Mouse (Mus musculus) left cerebral cortex, postnatal 25 days (tissue): ENCODE results near the gene Fshr. TPM values are rescaled to one million over a fixed set of nuclear protein-coding genes. Genes with fewer than 3 reads are reported as not detected.
A peak's percentile ranks its signal among the peaks of the same experiment; 100 is the strongest.
"Not testable (repeated sequence)": the region's sequence is repeated elsewhere in the genome, so short reads cannot be mapped to it uniquely, and the experiment has no call there.

Experiments used
- DNase-seq, 2 experiments: peaks; one replicate each; pipeline ENCODE4 v3.0.0; 2022; ENCODE audit warnings: low spot score in 2 of 2, mixed read lengths in 1 of 2
- intact Hi-C: fragments of 180-260 bp; cut with DNase I; formaldehyde crosslinking; loops from one replicate; pipeline ENCODE4 v1.15.1; 2025
- total RNA-seq, 2 experiments: library from RNA; stranded (reverse); gene quantifications; 2 replicates each; pipeline ENCODE4 v1.2.3; 2021

The Fshr gene
- not detected for total RNA-seq

DNA sequence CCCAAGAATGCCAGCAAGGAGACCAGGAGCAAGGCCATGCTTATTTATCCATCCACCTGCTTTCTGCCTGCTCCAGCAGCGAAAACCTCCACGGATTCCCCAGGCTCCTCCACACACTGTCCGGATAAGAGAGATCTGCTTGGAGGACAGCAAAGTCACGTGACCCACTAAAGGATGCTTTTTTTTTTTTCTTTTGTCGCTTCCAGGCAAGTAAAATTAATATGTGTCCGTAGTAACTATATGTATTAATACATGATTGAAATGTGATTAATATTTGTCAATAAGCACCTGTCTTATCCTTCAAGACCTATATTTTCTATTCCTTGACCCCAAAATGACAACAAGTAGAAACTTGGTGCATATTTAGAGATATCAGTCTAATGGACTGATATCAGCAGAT lies at the start of gene Fshr:
Fshr (minus strand) TSS at position 101 of the 400 bp plus-strand sequence.
- intact Hi-C loops, result no loop called here

DNA sequence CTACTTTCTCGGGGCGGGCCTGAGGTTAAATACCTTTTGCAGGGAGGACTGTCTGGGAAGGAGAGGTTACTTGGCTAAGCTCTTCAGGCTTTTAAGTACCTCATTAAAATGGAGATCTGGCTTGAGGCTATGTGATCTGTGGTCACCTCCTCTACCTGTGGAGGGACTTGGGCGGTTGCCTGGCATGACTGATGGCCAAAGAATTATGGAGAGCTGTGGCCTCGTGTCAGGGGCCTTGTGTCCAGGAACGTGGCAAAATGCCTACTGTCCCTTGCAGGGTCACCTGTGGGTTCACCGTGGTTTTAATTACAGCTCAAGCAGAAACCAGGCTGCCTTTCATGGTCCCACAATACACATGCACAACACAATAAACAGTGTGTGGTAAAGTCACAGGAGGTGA lies 1.7 kb upstream of the Fshr start:
- no peak for DNase-seq
- intact Hi-C loops, result no loop called here

More for the DNA sequence above, at the start of gene Fshr:
- DNase-seq, result no peak

DNA sequence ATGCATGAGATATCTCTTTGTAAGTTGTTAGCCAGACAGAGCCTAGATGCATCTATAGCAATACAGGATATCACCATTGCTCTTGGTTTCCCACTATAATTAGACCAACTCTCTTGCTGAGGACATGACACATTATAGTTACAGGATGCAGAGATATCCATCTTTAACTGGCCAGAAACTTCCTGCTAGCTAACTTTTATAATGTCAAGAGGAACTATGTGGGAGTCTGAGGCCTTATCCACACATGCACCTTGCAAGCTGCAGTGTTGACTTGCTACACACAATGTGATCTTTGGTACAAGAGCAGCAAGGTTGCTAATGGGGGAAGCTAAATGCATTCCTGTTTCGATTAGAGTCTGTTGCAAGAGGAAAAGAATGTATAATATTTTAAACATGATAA lies 26.9 kb downstream of the Fshr start:
- no peak for DNase-seq
- intact Hi-C loops, result no loop called here

DNA sequence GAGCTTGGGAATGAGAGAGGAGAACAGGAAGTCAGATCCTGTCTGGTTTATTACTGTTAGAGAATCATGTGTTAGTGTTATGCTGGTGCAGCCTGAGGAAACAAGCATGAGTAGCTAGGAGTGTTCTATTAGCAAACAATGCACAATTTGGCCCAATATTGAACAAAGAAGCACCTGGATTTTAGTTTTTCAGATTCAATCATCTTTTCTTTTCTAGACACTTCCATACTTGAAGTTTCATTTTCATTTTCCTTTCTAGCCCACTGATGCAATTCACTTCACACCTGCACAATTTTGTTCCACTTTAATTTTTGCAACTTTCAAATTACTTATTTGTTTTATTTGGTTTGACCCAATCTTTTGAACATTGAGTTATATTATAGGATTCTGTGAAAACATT lies 35.7 kb downstream of the Fshr start:
- DNase-seq, result no peak
- intact Hi-C loops, result no loop called here

DNA sequence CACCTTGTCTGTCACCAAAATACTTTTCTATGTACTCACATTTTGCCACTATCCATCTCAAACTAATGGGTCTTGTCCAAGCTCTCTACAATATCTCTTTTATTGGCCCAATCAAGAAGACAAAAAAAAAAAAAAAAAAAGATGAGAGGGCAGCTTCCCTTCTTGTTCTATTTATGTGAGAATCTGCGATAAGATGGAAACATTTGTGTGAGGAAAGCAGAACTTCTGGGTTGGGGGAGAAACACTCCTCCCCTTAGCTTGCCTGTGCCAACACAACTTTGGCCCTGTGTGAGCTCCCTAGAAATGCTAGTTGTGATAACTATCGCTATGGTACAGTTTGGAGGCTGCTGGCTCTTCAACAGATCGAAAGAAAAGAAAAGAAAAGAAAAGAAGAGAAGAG lies 38.0 kb downstream of the Fshr start:
- no peak for DNase-seq

DNA sequence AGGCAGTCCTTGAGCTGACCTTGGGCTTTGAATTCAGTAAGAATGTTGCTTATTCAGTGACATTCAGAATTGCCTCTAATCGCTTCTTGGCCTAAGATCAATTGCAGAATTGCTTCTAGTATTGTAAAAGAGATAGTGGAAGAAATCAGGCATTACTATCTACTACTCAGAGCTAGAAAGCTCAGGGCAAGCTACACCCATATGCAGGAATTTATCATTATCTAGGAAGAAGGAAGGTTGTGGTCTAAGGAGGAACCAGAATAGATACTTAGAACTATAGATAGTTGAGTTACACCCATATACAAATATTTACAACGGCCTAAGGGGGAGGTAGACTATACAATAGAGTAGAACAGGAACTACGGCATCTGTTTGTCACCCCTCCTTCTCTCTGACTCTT lies 41.1 kb downstream of the Fshr start:
- DNase-seq, intact Hi-C loops: not testable (repeated sequence)

More for the DNA sequence above, 38.0 kb downstream of the Fshr start:
- intact Hi-C loops, result no loop called here

DNA sequence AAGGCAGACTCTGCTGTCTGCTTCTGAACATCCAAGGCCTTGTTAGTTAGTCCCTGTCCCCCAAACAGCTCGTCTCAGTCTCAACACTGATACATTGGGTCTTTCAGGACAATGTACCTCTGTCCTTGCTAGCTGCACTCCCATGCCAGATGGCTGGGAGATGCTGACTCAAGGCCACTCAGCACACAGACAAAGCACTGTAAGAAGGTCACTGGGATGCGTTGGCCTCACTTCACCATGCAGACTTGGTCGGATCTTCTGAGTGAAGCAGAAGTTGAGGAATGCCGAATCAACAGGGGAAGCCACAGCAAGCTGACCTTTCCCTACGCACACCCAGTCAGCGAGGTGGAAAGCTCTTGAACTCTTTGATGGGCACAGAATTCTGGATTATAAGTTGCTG lies 55.7 kb downstream of the Fshr start:
- DNase-seq, result no peak
- intact Hi-C loops, result no loop called here

DNA sequence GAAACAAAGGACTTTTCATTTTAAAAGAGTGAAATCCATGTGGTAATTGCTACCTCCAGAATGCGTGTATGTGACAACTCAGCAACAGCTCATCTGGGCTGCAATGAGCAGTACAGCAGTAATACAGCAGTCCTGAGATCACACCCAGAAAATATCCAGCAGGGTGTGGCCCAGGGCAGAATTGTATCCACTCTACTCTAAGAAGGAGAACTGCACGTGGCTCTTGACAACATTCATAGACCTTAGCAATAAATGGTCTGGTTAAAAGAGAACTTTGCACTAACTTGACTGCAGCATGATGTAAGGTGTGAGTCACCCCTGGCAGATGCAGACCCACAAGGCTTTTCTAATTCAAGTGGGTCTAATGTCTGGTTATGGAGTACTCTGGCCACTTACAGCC lies 80.5 kb downstream of the Fshr start:
- peak in 1 of 2 experiments; percentile 20 for DNase-seq
- intact Hi-C loops, result no loop called here

DNA sequence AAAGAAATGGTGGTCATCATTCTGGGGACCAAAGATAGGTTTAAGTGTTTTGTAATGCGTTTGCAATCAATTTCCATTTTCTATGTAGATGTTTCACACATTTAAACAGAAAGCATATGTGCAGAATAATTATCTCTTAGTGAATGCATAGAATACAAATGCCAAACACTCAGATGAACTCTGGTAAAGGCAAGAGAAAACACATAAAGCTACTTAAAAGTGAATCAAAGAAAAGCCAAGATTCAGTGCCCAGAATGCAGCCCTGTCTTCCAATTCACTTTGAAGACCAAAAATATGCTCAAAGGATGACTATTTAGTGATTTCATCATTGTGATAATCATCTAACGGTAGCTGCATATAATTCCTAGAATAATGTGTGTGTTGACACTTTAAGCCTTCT lies 81.2 kb downstream of the Fshr start:
- DNase-seq, result peak in 1 of 2 experiments; percentile 25
- intact Hi-C loops, result no loop called here

DNA sequence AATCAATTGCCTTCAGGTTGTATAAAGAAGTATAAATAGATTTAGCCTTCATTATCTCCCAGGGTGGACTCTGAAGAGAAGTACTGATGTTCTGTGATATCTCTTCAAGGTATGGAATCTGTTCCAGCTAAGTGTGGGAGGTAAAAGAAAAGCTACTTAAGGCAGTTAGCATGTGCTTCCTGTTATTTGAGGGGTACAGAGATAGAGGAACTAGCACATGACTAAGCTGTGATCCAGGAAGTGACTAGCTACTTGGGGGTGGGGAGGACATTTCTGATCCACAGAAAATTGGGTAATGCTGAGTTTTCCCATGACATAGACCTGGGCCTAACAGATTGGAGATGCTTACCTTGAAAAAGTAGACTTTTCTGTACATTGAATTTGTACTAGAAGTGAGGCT lies 86.5 kb downstream of the Fshr start:
- intact Hi-C loops, result no loop called here
- DNase-seq, result no peak

DNA sequence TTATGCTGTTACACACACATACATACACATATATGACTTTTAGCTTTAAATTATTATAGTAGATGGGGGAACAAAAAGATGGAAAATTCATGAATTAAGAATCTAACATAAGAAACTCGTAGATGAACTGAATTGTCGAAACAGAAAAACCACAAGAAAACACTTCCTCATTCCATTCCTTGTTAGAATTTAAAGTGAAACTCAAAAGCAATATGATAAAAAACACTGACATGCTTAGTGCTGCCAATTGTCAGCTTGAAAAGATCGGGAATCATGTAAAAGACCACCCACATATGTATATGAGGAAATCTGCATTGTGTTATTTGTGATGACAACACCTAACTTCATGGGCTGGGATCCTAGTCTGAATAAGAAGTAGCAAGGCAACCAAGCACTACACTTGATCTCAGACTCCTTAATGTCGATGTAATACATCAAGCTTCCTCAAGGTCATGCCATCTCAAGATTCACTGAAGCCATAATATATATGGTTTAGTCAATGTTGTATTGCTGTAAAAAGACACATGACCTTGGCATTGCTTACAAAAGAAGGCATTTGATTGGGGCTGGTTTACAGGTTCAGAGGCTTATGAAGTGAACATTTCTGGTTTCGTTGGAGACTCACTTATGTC lies 99.6 kb downstream of the Fshr start:
- no peak for DNase-seq
- intact Hi-C loops, result no loop called here

DNA sequence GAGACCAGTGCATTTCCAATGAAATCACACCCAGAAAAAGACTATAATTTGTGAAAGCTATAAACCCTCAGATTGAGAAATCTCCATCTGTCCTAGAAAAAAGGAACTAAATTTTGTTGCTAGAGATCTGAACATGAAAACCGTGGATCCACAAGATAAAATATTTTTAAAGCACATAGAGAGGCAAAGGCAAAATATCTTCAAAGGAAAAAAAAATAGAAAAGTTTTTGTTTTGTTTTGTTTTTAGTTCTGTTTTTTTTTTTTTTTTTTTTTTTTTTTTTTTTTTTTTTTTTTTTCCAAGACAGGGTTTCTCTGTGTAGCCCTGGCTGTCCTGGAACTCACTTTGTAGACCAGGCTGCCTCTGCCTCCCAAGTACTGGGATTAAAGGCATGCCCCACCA lies 100.7 kb downstream of the Fshr start:
- intact Hi-C loops, DNase-seq: not testable (repeated sequence)

DNA sequence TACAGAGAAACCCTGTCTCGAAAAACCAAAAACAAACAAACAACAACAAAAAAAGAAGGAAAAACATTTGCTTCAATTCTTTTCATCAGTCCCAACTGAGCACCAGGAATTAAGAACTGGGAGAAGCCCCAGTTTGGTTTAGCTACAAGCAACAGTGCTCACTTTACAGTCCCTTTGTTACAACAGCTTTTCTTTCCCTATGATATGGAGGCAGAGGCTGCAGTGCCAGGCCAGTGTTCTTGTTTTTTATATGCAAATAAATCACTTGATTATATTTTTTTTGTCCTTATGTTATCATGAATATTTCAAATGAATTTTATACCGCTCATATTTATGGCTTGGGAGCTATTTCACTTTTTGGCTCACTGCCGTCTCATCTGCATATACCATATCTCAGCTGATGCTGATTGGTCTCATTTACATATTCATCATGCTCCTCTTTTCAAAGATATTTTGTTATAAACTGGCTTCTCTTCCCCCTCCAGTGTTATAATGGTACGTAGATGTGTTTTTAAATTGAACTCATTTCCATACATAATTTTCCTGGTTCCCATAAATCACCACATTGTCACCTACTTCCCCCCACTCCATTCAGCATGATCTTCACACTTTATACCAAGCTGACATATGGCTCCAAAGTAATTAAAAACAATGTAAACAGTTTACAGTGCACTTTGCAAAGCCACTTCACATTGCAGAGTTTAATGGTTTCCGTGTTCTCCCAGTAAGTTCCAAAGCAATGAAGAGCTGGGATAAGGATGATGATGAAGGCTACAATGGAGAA lies 110.6 kb downstream of the Fshr start:
- DNase-seq, result peak in 1 of 2 experiments; percentile 46
- intact Hi-C loops, result loop anchor here (5.0 kb wide), 1 partner anchor 138 kb away; no protein-coding TSS in a partner anchor

DNA sequence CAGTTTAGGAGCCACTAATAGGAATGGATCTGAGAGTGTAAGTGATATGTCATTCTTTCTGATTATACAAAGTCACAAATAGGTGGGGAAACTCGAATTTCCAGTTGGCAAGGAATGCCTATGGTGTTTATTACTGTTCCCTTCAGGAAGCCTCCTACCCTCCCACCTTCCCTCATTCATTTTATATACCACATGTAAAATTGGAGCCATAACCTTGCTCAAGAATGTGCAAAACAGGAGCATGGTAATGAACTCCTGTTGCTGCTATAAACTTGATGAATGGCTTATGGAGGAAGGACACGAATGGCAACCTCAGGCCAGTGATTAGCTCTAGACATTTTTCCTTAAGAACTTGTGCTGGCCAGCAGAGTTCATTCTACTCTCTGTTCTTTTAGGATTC lies 117.6 kb downstream of the Fshr start:
- no peak for DNase-seq
- intact Hi-C loops, result no loop called here

DNA sequence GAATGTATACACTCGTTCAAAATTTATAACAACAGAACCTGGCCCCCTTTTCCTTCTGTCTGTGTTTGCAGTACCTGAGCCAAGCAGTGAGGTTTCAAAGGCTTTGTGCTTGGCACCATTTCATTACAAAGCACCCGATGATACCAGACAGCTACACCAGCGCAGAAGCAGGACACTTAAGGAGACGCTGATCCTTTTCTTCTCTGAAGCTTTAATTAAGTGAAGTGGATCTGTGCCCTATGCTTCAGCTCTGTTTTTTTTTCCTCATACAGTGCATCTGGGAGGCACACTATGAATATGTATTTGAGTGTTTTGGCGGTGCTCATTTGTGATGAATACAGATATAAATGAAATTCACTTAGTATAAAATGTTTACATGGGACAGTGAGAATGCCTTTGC lies 120.8 kb downstream of the Fshr start:
- DNase-seq, result no peak
- intact Hi-C loops, result no loop called here

DNA sequence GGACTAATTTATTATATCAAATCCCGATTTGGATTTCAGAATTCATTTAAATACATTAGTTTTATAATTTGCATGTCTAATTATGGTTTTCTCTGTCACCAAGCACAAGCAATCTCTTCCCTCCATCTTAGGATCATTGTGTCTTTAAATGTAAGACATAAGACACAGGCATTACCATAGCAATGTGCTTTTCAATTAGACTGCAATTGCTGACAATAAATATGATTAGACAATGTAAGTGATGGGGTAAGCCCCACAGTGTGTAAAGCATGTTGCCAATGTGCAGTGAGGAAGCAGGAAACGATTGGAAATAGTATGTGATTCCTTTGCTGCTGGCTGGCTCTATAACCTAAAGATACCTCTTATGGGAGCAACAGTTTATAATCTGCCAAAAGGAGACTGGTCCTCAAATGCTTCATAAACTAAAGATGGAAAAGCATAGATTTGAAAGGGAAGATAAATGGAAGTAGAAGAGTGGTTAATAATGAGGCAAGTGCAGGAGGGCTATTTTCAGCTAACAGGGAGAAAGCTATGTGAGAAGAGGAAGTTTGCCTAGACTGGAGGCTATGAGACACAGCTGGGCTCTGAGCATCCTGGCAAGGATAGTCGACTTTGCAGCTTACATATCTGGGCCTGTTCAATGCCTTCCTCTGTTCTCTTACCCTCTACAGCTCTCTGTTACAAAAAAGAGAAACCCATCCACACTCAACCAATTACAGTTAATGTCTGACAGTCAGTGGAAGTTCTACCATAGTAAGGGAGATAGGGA lies 136.0 kb downstream of the Fshr start:
- intact Hi-C loops, result no loop called here
- DNase-seq, result peak in 1 of 2 experiments; percentile 45

DNA sequence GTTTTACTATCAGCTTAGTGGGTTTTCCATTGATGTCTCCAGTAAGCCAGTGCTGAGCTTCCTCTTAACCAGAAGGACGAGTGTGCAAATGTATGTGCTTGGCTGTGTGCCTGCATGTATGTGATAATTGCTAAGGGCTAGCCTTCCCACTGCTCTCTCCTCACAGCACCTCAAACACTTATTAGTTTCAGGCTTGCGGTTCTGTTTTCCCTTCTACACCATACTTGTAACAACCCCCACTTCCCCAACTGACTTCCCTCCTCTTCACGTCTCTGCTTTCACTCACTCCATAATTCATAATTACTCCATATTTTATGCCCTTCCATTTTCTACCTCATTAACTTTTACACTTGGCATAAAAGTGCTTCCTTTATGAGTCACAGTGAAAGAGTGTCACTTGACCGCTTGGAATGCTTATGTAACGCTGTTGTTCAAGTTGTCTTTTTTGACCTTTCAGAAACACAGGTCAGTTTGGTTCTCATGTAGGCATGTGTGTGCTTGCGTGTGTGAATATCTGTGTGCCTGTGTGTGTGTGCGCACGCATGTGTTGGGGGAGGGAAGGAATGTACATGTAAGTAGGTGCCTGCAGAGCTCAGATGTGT lies 138.0 kb downstream of the Fshr start:
- DNase-seq, result peak in 1 of 2 experiments; percentile 17
- intact Hi-C loops, result no loop called here

DNA sequence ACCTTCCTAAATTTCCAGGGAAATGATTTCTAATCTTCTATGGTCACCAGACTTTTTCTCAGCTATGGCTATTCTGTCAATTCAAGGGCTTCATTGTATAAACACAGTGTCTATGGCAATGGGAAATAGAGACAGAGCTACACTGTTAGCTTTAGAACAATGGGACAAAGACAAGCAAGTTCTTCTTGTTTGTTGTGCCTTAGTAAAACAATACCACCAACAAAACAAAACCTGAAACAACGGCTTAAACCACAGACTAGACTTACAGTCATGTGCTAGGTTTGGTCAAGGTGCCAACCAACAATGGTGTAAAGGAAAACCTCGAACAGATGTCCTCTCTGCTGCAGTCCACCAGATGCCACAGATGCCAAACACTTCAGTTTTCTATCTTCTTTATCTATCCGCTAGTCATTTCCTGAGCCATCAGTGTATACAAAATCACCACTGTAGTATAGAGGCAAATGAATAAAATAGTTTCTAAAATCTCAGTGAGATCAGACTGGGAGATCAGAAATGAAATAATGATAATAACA lies 149.4 kb downstream of the Fshr start:
- intact Hi-C loops, result no loop called here

DNA sequence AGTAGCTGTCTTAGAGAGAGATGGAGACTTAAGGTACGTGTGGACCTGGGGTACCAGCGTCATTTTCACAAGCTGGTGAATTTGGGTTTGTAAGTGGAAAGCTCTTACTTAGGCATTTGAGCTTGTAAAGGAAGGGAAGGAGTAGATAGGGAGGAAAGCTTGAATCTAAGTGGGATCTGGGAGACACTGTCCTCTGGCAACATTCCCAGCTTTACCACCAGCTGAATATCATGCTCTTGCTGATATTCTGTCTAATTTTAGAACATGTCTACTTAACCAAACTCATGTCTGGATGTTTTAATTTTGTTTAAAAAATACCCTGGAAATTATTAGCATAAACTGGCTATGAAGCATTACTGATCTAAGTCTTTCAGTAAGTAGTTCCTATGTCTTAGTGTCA lies 151.4 kb downstream of the Fshr start:
- no peak for DNase-seq
- intact Hi-C loops, result no loop called here

More for the DNA sequence above, 149.4 kb downstream of the Fshr start:
- no peak for DNase-seq

DNA sequence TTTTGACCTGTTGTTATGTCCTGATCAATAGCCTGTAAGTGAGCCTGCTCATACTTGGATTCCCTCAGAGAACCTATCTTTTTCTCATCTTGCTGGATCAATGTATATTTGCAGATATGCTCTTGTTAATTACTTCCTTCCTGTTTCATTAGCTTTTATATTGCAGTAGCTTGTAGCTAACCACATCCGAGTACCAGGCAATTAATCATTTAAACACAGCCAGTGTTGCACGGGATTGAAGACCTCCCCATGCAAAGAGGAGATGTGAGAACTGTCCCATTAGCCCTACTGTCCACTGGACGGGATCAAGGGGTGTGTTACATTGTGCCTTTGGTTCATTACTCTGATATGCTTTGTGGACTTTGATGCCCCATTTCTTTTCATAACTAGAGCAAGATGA lies 154.5 kb downstream of the Fshr start:
- no peak for DNase-seq
- intact Hi-C loops, result no loop called here
